ENCODE assay signal across 23 mouse cellular contexts in the genomic region with DNA sequence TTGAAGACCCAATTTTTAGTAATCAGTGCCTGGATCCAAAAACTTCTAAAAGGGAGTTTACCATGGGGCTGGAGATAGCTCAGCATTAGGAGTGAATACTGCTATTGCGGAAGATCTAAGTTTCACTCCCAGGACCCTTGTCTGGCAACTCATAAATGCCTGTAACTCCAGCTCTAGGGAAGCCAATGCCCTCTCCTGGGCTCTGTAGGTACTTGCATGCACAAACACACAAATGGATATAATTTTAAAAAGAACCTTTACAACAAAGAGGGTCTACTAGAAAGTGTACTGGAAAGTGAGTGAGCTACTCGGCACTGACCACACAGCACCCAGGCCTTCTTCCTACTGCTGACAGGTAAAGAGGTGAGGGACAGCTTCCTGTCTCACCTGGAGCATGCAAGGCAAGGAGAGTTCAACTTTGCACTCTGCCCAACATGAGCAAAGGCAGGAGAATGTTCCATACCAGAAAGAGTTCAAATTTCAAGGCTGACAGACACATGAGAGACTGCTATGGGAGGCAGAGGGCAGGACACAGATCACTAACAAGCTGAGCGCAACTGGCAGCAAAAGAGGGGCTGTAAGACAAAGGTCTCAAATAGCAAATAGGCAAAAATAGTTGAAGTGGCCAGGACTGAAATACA. TPM values are rescaled to one million over a fixed set of nuclear protein-coding genes. Genes with fewer than 3 reads are reported as not detected.
DNase-seq lines count a peak whose midpoint lies in the region; ATAC-seq and TF ChIP-seq lines count a peak whose summit lies in the region.
"Had no signal": no experiment of that assay in that cellular context is flagged by ENCODE, and none has a peak within 500 bp of the region (broad histone marks: within the 10 kb centered on the region; RNA-seq: fewer than 3 reads in every experiment).

No protein-coding gene starts in this region.

- 96% methylated on average over 3 of the region's 3 CpGs for WGBS in midbrain, postnatal 0 days
- 94% methylated on average over 3 of the region's 3 CpGs for WGBS in midbrain, embryonic 10.5 days

- no peak overlapping the region for H3K27ac ChIP-seq in gastrocnemius, adult 2 months
- no peak overlapping the region for H3K27ac ChIP-seq in midbrain, postnatal 0 days (ENCODE audit: low read depth, low read length)
- no peak overlapping the region for H3K27ac ChIP-seq in midbrain, embryonic 10.5 days (replicated peaks)
- H3K27ac ChIP-seq: hindbrain, embryonic 15.5 days; limb, embryonic 13.5 days; macrophage; neural tube, embryonic 13.5 days; stomach, embryonic 15.5 days had no signal

- H3K9me3 ChIP-seq in midbrain, postnatal 0 days (ENCODE audit: low read length) = no peaks in the 10 kb centered on the region
- H3K9me3 ChIP-seq in midbrain, embryonic 10.5 days (replicated peaks) = no peaks in the 10 kb centered on the region
- H3K9me3 ChIP-seq: hindbrain, embryonic 15.5 days; limb, embryonic 13.5 days; neural tube, embryonic 13.5 days; stomach, embryonic 15.5 days had no signal

- no peak overlapping the region for H3K4me2 ChIP-seq in midbrain, postnatal 0 days (ENCODE audit: low read depth, low read length, poor library complexity, severe bottlenecking)
- H3K4me2 ChIP-seq: heart, embryonic 11.5 days; hindbrain, embryonic 15.5 days; limb, embryonic 13.5 days; midbrain, embryonic 11.5 days; neural tube, embryonic 13.5 days; stomach, embryonic 15.5 days had no signal

- intact Hi-C loops in gastrocnemius, adult 2 months (cut with DNase I) = no loop called here
- intact Hi-C loops in gastrocnemius, postnatal 14 days (cut with DNase I; ENCODE audit: low total_unique reads) = no loop called here

- H3K4me1 ChIP-seq in midbrain, postnatal 0 days (ENCODE audit: insufficient read depth, low read length) = peaks cover 7% of the 10 kb centered on the region
- peaks cover 14% of the 10 kb centered on the region for H3K4me1 ChIP-seq in midbrain, embryonic 10.5 days

- H3K27me3 ChIP-seq in midbrain, postnatal 0 days (ENCODE audit: insufficient read depth, low read length) = no peaks in the 10 kb centered on the region
- no peaks in the 10 kb centered on the region for H3K27me3 ChIP-seq in midbrain, embryonic 10.5 days (ENCODE audit: low read depth, poor library complexity, severe bottlenecking)
- H3K27me3 ChIP-seq: hindbrain, embryonic 15.5 days; limb, embryonic 13.5 days; neural tube, embryonic 13.5 days; stomach, embryonic 15.5 days had no signal

- peaks cover 67% of the 10 kb centered on the region for H3K36me3 ChIP-seq in midbrain, postnatal 0 days (ENCODE audit: insufficient read depth, low read length)
- peaks cover 89% of the 10 kb centered on the region for H3K36me3 ChIP-seq in midbrain, embryonic 10.5 days

- H3K4me3 ChIP-seq in gastrocnemius, adult 2 months = no peak overlapping the region
- H3K4me3 ChIP-seq in midbrain, postnatal 0 days (ENCODE audit: low read depth, low read length) = no peak overlapping the region
- no peak overlapping the region for H3K4me3 ChIP-seq in midbrain, embryonic 10.5 days
- H3K4me3 ChIP-seq: hindbrain, embryonic 15.5 days; limb, embryonic 13.5 days; neural tube, embryonic 13.5 days; stomach, embryonic 15.5 days had no signal

- TF ChIP-seq CTCF in gastrocnemius, adult 2 months (IDR thresholded peaks at IDR 0.05) = peak; percentile 14; the same call in 1 of the 2 replicates
- TF ChIP-seq CTCF in midbrain, postnatal 0 days (IDR thresholded peaks at IDR 0.05) = peak; percentile 41

- no peak for ATAC-seq in midbrain, postnatal 0 days (ENCODE audit: low FRiP score)
- ATAC-seq in erythroid progenitor cell, adult 5-6 weeks (replicated peaks; ENCODE audit: low FRiP score, poor library complexity, severe bottlenecking) = no peak
- ATAC-seq: activated CD4-positive, CD25-positive, alpha-beta regulatory T cell, adult 4 months; forebrain, embryonic 14.5 days had no signal

- H3K9ac ChIP-seq in midbrain, postnatal 0 days (replicated peaks; ENCODE audit: low read length, poor library complexity, severe bottlenecking) = no peak overlapping the region
- H3K9ac ChIP-seq: hindbrain, embryonic 15.5 days; limb, embryonic 13.5 days; neural tube, embryonic 13.5 days; stomach, embryonic 15.5 days had no signal

- no peak for DNase-seq in gastrocnemius, adult 2 months
- DNase-seq in gastrocnemius, postnatal 14 days = no peak
- DNase-seq in kidney, postnatal 14 days = peak; percentile 30
- no peak for DNase-seq in kidney, postnatal 4 days
- no peak for DNase-seq in midbrain, postnatal 0 days (ENCODE audit: low spot score)
- no peak for DNase-seq in midbrain, embryonic 10.5 days (ENCODE audit: low spot score)
- DNase-seq in frontal cortex, postnatal 10 days (ENCODE audit: low spot score in 2 of 2) = no peak
- DNase-seq: adrenal gland, postnatal 10 days; cerebellum, adult 9-11 months; heart, postnatal 36 days; kidney, adult 11 months; lung, adult 2 months; thymus, adult 2 months had no signal

RNA-seq across cellular contexts. Expression of a gene that starts 5.7 kb away (rescaled TPM):
- total RNA-seq in gastrocnemius, adult 2 months (2021) = 1 to 10 TPM; 8.0 to 8.5 TPM
- 1 to 10 TPM; 7.4 to 7.5 TPM for total RNA-seq in gastrocnemius, postnatal 14 days (2021)
- total RNA-seq in midbrain, postnatal 0 days (2014; rRNA removed) = 34.7 and 35.1 TPM in 2 replicates
- polyA plus RNA-seq in midbrain, postnatal 0 days (2015; fragmentation: Nextera tagmentation; extraction: Ambion mirVana) = 32.9 and 34.7 TPM in 2 replicates
- polyA plus RNA-seq in midbrain, embryonic 10.5 days (2016; fragmentation: Nextera tagmentation; extraction: Ambion mirVana) = 32.1 and 33.4 TPM in 2 replicates
- 3.4 and 6.5 TPM in 2 replicates for total RNA-seq in erythroid progenitor cell, adult 5-6 weeks (2015; ENCODE audit: low replicate concordance)
- 11.0 and 12.6 TPM in 2 replicates for total RNA-seq in erythroid progenitor cell, adult 5-6 weeks (2017; ENCODE audit: low replicate concordance)

RNA-seq across cellular contexts. Expression of a gene that starts 8.7 kb away (rescaled TPM):
- total RNA-seq in gastrocnemius, adult 2 months (2021) = 10 to 100 TPM; 13.2 TPM
- total RNA-seq in gastrocnemius, postnatal 14 days (2021) = 10 to 100 TPM; 10.7 to 11.4 TPM
- total RNA-seq in midbrain, postnatal 0 days (2014; rRNA removed) = 22.5 and 28.1 TPM in 2 replicates
- polyA plus RNA-seq in midbrain, postnatal 0 days (2015; fragmentation: Nextera tagmentation; extraction: Ambion mirVana) = 14.8 and 18.6 TPM in 2 replicates
- 7.5 and 10.1 TPM in 2 replicates for polyA plus RNA-seq in midbrain, embryonic 10.5 days (2016; fragmentation: Nextera tagmentation; extraction: Ambion mirVana)
- total RNA-seq in erythroid progenitor cell, adult 5-6 weeks (2015; ENCODE audit: low replicate concordance) = 11.5 and 17.6 TPM in 2 replicates
- total RNA-seq in erythroid progenitor cell, adult 5-6 weeks (2017; ENCODE audit: low replicate concordance) = 0.26 and 0.76 TPM in 2 replicates

RNA-seq across cellular contexts. Expression of a gene that starts 14.1 kb away (rescaled TPM):
- total RNA-seq in gastrocnemius, adult 2 months (2021) = 1 to 10 TPM; 6.5 to 7.9 TPM
- total RNA-seq in gastrocnemius, postnatal 14 days (2021) = 1 to 10 TPM; 7.3 to 7.8 TPM
- total RNA-seq in midbrain, postnatal 0 days (2014; rRNA removed) = 6.9 and 7.4 TPM in 2 replicates
- polyA plus RNA-seq in midbrain, postnatal 0 days (2015; fragmentation: Nextera tagmentation; extraction: Ambion mirVana) = 4.8 and 7.1 TPM in 2 replicates
- 14.5 and 14.9 TPM in 2 replicates for polyA plus RNA-seq in midbrain, embryonic 10.5 days (2016; fragmentation: Nextera tagmentation; extraction: Ambion mirVana)
- 2.9 and 5.0 TPM in 2 replicates for total RNA-seq in erythroid progenitor cell, adult 5-6 weeks (2015; ENCODE audit: low replicate concordance)
- total RNA-seq in erythroid progenitor cell, adult 5-6 weeks (2017; ENCODE audit: low replicate concordance) = 2.6 and 5.5 TPM in 2 replicates

RNA-seq across cellular contexts. Expression of a gene that starts 14.2 kb away (rescaled TPM):
- total RNA-seq in gastrocnemius, adult 2 months (2021) = 100 to 1,000 TPM; 316 to 321 TPM
- total RNA-seq in gastrocnemius, postnatal 14 days (2021) = 100 to 1,000 TPM; 184 to 190 TPM
- total RNA-seq in midbrain, postnatal 0 days (2014; rRNA removed) = 129 and 162 TPM in 2 replicates
- 766 and 825 TPM in 2 replicates for polyA plus RNA-seq in midbrain, postnatal 0 days (2015; fragmentation: Nextera tagmentation; extraction: Ambion mirVana)
- polyA plus RNA-seq in midbrain, embryonic 10.5 days (2016; fragmentation: Nextera tagmentation; extraction: Ambion mirVana) = 733 and 761 TPM in 2 replicates
- 106 and 281 TPM in 2 replicates for total RNA-seq in erythroid progenitor cell, adult 5-6 weeks (2015; ENCODE audit: low replicate concordance)
- 31.5 and 73.0 TPM in 2 replicates for total RNA-seq in erythroid progenitor cell, adult 5-6 weeks (2017; ENCODE audit: low replicate concordance)

RNA-seq across cellular contexts. Expression of a gene that starts 27.0 kb away (rescaled TPM):
- 1 to 10 TPM in 1 of 2 experiments, under 1 TPM in 1; 0.54 to 1.1 TPM for total RNA-seq in gastrocnemius, adult 2 months (2021)
- total RNA-seq in gastrocnemius, postnatal 14 days (2021) = 1 to 10 TPM; 2.1 to 3.8 TPM
- total RNA-seq in midbrain, postnatal 0 days (2014; rRNA removed) = 64.8 and 73.2 TPM in 2 replicates
- polyA plus RNA-seq in midbrain, postnatal 0 days (2015; fragmentation: Nextera tagmentation; extraction: Ambion mirVana) = 10.2 and 11.1 TPM in 2 replicates
- 24.9 and 36.8 TPM in 2 replicates for polyA plus RNA-seq in midbrain, embryonic 10.5 days (2016; fragmentation: Nextera tagmentation; extraction: Ambion mirVana)
- total RNA-seq in erythroid progenitor cell, adult 5-6 weeks (2015; ENCODE audit: low replicate concordance) = not detected in 2 replicates
- not detected in 2 replicates for total RNA-seq in erythroid progenitor cell, adult 5-6 weeks (2017; ENCODE audit: low replicate concordance)
- polyA plus RNA-seq: macrophage had no signal
